Mouse (Mus musculus) neural tube, embryonic 10.5 days (tissue): ENCODE data around the gene Patz1.

ENCODE experiments used
- DNase-seq: peaks from one replicate; pipeline ENCODE4 v3.0.0-alpha.2; 2017; ENCODE audit warnings: low spot score; ENCODE audit errors: extremely low spot score

Patz1 gene

GRCm38 (mm10) chr11:3352990-3353585, 64.4 kb downstream of the Patz1 start:
- no peak for DNase-seq
